Mouse (Mus musculus) olfactory bulb, adult 2 months (tissue): Measurements from ENCODE around the gene Efhd1.

Experiments used
- CTCF ChIP-seq: fragments of 200-500 bp; IDR thresholded peaks from 2 replicates; pipeline ENCODE4 v1.5.1; 2012; ENCODE audit warnings: low read depth, mild to moderate bottlenecking, low read length, moderate library complexity; ENCODE audit not compliant: insufficient read depth
- POLR2A ChIP-seq: fragments of 200-500 bp; IDR thresholded peaks from 2 replicates; pipeline ENCODE4 v1.6.1; 2012; ENCODE audit warnings: mild to moderate bottlenecking, low read depth, low read length, moderate library complexity; ENCODE audit not compliant: insufficient read depth

DNA sequence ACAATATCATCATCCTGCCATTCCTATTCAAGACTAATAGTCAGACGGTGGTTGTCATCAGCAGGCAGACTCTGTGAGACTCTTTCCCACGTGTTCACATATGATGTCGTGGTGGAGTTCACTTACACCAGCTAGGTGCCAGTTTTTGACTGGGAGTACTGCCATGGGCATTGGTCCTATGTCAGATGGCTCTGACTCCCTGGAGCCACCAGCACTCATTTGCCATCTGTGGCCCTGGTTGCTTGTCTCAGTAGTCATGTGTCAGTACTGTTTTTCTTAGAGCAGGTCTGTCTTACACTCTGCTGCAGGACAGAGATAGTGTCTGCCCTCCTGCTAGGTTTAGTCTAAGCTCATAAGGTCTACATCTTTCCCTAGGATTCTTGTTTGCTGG lies 37.0 kb upstream of the Efhd1 start:
- TF ChIP-seq CTCF: no peak
- TF ChIP-seq POLR2A: no peak
